Mouse (Mus musculus) retina, postnatal 1 day (tissue): ENCODE data around the gene Alb.

Experiments
- DNase-seq: peaks from one replicate; pipeline ENCODE4 v3.0.0-alpha.2; 2012

Alb gene

DNA sequence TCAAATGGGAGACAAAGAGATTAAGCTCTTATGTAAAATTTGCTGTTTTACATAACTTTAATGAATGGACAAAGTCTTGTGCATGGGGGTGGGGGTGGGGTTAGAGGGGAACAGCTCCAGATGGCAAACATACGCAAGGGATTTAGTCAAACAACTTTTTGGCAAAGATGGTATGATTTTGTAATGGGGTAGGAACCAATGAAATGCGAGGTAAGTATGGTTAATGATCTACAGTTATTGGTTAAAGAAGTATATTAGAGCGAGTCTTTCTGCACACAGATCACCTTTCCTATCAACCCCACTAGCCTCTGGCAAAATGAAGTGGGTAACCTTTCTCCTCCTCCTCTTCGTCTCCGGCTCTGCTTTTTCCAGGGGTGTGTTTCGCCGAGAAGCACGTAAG, at the start of gene Alb:
Gene Alb (plus strand): TSS at position 279 of the 400 bp plus-strand sequence.
- no peak for DNase-seq

DNA sequence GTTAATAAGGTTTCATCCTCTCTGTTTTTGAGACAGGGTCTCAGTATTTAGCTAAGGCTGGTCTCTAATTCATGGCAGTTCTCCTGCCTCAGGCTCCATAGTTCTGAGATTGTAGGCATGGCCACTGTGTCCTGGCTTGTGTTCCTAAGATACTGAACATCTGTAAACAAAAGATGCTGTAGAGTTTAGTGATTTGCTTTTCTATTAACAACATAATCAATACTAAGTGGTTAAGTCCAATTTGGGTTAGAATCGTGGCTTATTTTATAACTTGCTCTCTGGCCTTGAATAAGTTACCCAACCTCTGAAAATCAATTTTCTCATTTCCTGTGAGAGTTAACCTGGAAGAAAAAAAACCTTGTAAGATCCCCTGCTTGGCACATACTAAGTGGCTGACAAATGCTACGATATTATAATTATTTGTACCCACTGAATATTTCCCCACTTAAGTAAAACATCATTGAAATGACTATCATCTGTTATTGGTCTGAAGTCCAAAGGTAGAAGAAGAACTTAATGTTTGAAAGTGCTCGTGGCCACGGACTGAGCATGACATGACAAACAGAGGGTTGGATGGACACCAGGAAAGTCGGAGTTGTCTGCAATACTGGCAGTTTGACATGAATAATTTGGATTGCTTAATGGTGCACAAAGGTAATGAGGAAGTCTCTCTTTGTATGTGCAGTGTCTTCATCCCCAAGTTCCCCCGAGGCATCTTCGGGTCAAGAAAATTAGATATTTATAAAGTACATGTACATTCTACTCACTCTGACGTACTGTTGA, 46.4 kb upstream of the Alb start:
- peak; percentile 27 for DNase-seq

DNA sequence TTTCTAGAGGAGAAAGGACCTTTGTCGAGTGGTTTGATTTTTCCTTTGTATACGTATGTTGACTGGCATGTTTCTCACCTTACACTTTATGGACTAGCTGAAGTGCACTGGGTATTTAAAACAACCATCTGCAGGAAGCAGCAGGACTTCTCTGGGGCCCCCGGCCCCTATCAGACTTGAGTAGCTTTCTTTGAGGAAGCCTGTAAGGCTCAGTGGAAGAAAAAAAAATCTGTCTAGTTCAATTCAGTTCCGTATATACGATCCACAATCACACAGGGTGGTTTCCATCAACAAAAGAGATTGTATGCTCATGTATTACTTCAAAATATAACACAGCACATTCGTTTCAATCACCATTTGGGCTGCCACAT, 45.8 kb upstream of the Alb start:
- DNase-seq, result peak; percentile 15

DNA sequence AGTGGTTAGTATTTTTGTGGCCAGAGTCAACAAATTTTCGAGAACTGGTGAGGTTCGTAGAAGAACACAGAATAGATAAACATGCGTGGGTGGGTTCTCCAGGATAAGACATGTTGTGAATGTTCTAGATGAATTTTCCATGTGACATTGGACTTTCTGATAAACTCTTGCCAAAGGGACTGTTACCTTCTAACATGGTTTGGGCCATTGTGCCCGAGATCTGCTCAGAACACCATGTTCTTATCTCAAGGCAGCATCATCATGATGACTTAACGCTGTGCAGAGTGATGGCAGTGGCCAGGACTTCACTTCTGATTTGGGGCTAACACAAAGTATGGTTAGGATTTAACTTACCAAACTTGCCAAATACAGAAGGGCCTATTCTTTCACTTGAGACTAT, 36.1 kb upstream of the Alb start:
- no peak for DNase-seq

DNA sequence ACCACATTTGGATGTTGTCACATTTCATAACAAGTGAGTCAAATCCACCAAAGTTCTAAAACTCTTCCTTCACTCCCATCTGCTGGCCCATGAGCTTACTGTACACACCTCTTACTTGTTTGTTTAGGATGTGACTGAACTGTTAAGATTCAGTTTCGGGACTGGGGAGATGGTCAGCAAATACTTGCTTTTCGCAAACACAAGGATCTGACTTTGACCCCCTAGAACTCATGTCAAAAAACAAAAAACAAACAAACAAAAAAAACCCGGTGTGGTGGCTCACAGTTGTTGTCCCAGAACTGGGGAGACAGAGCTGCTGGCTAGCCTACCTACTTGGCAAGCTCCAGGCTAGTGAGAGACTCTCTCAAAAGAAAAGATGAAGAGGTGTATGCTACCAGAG, 35.5 kb upstream of the Alb start:
- DNase-seq, result no peak

DNA sequence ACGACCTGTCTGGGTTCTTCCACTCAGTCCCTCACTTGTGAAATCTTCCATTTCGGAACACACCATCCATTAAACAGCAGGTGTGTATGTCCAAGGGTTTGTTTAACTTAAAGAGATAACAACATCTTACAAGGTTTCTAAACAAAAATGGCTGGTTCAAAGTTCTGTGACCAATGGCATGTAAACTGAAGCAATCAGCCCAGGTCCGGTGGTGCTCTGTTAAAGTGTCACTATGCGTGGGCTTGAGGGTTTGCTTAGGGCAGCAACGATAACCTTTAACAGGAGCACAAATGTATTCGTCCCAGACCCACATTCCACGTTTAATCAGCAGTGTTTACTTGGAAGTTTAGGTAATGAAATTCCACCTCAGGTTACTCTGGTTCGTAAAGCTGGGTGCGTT, 29.6 kb upstream of the Alb start:
- DNase-seq, result no peak

DNA sequence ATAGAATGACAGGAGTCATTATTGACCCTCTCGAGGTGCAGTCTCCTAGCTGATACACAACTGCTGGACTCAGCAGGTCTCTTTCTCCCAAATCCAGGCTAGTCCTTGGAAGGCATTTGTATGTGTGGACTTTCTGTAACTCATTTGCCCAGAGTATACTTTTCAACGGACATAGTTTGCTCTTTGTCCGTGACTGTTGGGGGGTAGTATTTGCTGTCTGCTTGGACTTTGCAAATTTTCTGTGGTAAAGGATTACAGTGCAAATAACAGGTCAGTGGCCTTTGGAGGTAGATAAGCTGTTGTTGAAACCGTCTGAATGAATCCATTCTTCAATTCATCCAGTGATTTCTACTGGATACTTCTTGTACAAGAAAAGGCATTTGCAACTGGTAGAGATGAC, 21.5 kb upstream of the Alb start:
- DNase-seq, result no peak

DNA sequence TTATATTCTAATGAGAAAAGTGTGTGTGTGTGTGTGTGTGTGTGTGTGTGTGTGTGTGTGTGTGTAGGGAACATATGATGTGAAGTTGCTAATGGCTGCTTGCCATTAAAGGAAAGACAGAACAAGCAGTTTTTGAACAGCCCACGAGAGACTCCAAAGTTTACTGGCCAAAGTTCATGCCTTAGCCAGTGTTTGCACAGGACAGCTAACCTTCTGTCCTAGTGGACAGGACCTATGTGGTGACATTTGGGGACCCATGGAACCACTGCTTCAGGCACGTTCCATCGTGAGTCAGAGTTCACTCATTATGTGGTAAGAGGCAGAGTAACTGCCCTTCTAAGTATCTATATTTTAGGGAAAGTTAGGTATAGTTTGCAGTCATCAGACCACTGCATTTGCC, 13.1 kb upstream of the Alb start:
- DNase-seq, result no peak

DNA sequence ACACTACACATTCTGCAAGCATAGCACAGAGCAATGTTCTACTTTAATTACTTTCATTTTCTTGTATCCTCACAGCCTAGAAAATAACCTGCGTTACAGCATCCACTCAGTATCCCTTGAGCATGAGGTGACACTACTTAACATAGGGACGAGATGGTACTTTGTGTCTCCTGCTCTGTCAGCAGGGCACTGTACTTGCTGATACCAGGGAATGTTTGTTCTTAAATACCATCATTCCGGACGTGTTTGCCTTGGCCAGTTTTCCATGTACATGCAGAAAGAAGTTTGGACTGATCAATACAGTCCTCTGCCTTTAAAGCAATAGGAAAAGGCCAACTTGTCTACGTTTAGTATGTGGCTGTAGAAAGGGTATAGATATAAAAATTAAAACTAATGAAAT, 10.7 kb upstream of the Alb start:
- no peak for DNase-seq

DNA sequence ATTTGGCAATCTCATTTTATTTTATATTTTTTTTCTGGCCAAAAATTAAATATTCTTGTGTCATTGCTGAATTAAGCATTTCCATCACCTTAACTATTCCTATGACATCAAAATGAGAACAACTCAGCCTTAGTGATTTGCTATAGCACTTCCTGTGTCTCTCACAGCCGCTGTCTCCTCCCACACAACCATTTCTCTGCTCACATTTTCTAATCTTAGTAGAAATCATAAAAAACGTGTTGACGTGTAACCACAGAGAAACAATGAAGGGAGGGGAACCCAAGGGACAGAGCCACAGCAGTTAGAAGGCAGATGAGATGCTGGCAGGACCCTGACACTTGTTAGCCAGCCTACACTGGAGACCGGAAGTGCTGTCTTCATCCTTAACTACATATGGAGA, 8.0 kb upstream of the Alb start:
- DNase-seq, result no peak

DNA sequence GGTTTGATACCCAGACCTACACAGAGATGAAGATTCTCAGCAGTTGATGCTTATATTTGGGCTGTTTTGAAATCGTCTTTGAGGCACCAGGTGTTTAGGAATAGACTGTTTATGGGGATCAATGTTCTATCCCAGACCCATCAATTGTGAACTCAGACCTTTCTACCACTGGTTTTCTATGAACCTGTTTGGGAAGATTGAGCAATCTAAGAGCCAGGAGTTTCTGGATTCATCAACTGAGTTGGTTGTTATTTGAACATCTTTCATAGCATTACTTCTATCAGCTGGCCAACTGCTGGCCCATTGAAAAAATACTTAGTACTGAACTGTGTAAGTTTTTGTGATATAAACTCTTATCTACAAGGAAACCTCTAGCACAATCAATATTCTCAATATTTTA, 3.5 kb upstream of the Alb start:
- no peak for DNase-seq

DNA sequence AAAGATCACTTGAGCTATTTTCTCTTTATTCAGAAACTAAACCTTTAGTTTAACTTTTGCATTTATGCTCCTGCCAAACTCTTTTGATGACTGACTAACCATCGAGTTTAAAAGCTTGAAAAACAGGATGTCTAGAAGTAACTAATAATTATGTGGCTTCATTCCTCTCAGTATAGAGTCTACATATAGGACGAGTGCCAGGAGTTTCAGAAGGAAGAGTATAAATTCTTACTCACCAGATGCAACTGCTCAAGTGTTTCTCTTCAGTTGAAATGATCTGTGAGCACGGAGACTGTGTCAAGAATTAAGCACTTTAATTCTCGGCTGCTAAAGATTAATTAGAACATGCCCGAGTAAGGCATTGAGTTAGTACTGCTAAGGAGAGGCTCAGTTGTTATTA, 2.0 kb upstream of the Alb start:
- DNase-seq, result no peak

DNA sequence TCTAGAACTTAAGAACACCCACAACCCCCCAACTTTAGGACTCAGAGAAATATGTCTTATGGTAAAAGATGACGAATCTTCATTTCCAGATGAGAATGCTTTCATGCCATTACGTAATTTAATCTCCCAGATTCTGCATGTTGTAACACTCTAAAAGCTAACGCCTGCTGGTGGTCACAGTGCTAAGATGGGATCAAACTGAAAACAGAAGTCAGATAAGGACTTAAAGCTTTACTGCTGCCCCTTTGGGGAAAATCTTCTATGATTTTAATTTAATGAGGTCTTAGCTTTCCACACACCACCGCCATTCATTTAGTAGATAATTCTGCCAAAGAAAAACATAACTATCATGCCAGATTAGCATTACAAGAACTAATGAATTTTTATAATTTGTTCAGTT, 6.1 kb downstream of the Alb start:
- DNase-seq, result no peak

DNA sequence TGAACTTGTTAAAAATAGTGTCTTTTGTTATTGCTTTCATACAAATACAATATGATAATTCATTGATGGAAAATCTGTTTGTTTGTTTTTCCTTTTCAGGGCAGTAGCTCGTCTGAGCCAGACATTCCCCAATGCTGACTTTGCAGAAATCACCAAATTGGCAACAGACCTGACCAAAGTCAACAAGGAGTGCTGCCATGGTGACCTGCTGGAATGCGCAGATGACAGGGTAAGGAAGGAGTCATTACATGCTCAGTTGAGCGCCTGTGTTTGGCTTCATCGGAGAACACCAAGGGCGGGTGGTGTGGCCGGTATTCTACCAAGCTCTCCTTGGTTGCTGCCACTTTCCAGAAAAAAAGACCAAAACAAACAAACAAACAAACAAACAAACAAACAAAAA, 6.5 kb downstream of the Alb start:
- DNase-seq, result no peak

DNA sequence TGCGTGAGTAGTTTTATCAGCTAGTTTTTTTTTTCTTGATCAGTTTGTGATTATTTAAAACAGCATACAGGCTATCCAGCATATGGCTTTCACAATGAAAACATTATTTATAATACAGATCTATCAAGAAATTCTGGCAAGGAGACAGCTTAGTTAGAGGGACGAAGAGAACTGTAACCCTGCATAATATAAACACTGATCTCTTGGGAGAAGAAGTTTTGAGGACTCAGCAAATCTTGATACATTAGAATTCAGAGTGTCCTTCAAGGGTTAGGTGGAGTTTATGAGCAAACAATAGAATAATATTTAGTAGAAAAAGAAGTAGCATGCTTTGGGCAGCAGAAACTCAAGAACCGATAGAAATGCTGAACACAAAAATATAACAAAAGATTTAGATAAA, 10.1 kb downstream of the Alb start:
- no peak for DNase-seq

DNA sequence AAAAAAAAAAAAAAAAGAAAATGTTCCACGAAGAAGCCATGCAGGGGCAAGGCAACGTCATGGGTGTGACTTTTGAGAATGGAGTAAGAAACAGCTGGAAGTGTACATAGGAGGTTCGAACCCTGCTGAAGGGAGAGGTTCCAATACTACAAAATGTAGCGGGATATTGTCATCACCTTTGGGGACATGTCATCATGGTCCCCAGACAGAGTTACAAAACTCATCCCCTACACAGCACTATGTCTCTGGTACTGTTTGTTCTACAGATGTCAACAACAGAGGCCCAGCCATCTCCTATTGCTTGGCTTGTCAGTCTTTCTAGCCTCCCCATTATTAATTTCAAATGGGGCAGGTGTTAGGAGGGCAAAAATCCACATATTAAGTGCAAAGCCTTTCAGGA, 13.2 kb downstream of the Alb start:
- no peak for DNase-seq

DNA sequence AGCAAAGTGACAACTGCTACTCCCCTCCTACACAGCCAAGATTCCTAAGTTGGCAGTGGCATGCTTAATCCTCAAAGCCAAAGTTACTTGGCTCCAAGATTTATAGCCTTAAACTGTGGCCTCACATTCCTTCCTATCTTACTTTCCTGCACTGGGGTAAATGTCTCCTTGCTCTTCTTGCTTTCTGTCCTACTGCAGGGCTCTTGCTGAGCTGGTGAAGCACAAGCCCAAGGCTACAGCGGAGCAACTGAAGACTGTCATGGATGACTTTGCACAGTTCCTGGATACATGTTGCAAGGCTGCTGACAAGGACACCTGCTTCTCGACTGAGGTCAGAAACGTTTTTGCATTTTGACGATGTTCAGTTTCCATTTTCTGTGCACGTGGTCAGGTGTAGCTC, 13.7 kb downstream of the Alb start:
- no peak for DNase-seq

DNA sequence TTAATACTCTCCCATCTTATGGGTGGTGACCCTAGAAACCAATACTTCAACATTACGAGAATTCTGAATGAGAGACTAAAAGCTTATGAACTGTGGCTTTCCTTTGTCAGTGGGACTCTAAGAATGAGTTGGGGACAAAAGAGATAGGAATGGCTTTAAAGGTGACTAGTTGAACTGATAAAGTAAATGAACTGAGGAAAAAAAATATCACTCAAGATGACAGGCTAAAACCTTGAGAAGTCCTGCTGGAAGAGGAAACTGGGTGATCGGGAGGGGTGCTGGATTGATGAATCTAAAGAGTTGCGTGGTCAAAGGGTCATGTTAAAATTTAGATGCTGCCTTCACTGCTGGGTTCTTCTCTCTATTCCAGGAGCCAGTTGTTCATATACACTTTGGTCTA, 16.0 kb downstream of the Alb start:
- DNase-seq, result no peak

DNA sequence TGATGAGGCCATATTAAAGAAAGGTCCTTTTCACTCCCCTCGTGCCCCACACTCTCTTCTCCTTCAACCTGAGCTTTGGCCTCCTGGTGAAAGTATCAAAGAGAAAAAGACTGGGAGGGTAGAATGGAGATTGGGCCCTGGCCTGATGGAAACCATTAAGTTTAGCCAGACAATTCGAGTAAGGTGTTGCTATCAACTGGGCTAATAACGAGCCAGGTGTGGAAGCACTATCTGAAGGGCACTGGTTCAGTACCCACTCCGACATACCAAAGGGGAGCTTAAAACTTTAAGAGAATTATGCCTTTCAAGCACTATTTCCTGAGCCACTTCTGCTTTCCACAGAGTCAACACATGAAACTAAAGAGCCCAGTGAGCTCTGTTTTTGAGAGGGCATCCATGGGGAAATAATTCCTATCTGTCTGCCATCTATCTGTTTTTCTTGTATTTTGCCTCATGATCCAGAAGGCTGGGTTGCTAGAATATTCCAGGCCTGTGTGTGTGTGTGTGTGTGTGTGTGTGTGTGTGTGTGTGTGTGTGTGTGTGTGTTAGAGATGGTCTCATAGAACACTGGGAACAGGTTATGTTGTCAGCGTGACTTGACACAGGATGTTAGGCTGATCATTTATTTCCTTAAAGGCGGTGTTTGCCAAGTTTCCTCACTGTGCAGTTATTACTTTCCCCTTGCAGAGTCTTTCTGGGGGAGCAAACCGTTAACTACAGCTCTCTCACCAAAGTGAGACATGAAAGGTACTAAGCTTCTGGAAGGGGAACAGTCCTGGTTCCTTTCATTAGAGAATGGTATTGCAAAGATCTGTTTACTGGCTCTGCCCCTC, 16.8 kb downstream of the Alb start:
- no peak for DNase-seq

DNA sequence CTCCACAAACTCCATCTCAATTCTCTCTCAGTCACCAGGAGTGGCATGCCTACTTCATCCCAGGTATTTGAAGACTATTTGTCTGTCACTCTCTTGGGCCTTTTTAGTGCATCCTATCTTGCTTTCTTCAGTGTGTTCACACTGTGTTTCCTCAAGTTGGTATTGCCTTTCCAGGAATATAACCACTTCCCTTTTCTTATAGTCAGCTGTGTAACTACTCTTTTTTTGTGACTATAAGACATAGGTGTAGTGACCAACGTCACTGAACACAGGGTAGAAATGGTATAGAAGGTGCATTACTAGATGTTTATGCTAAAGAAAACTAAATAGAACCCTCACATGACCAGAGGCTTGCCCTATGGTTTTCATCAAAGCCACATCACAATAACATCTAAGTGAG, 18.2 kb downstream of the Alb start:
- DNase-seq, result no peak

DNA sequence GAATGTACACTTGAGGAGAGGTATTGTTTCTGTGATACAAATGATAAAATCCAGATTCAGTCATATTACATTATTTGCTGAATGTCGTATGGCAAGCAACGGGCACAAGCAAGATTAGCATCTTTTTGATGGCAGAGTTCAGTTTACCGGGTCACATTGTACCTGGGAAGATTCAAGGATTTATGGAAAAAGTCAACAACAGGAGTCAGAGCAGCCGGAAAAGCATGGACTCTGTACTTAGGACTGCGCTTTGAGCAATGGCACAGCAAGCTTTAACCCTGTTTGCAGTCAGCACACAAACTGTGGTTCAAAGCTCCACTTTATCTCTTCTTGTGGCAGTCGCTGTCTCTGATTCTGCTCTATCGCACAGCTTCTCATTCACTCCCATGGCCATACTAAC, 24.9 kb downstream of the Alb start:
- DNase-seq, result no peak

DNA sequence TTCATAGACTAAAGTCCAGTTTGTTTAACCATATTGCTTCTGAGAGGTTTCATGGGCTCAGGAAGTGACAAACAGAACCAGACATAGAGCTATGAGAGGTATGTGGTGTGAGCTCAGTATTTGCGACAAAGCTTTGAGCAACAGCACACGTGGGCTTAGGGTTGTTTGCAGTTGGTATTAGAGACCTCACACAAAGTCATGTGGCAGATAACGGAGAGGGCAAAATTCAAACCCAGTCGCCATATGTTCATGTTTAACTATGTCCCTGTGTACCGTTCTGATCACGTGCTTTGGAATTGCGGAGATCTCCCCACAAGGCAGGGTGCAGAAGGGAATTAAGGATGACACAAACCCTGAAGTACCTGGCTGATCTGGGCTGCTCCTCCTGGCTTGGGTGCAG, 27.6 kb downstream of the Alb start:
- no peak for DNase-seq

DNA sequence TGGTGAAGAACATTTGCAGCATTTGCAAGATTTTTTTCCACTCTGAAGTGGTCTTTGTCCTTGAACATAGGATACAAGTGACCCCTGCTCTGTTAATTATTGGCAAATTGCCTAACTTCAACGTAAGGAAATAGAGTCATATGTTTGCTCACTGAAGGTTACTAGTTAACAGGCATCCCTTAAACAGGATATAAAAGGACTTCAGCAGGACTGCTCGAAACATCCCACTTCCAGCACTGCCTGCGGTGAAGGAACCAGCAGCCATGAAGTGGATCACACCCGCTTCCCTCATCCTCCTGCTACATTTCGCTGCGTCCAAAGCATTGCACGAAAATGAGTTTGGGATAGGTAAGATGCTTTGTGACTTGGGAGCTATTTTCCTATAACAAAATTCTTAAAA, 29.8 kb downstream of the Alb start, which contains the start of gene Afp:
Gene Afp (plus strand): TSS at position 220 of the 400 bp plus-strand sequence.
- no peak for DNase-seq

DNA sequence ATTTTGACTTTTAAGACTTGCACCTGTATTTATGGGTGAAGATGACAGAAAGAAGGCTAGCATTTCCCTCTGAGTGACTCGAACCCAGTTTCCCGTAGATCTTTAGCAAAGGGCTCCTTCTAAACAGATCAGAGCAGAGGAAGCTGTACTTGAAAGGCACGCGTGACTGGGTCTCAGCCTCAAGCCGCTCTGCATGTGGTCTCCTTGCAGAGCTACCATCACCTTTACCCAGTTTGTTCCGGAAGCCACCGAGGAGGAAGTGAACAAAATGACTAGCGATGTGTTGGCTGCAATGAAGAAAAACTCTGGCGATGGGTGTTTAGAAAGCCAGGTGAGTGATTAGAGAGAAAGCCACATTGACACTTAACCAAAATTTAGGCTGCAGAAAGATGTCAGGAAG, 31.7 kb downstream of the Alb start:
- DNase-seq, result no peak

DNA sequence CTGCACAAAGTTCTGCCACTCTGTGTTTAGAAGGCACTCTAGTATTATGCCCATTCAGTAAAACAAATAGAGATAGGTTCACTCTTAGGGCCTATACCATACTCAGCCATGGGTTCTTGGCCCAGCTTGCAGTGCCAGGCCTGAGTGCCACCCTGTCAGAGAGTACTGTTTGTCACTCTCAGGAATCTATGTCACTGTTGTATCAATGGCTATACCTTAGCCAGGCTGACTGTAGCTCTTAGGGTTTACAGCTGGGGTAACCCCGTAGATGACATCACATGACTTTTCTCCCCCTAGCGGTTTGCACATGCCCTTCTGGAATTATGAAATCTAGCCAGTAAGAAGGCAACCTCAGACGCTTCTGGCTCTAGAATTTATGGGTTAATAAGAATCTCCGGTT, 33.6 kb downstream of the Alb start:
- DNase-seq, result no peak
